Mouse (Mus musculus) mature B cell (primary cell): ENCODE results near the gene Ifi27l2b.
"Not testable (repeated sequence)": the region's sequence is repeated elsewhere in the genome, so short reads cannot be mapped to it uniquely, and the experiment has no call there.

ENCODE experiments used
- in situ Hi-C: fragments of 300-500 bp; cut with MboI; formaldehyde crosslinking; loops from 2 replicates; pipeline ENCODE4 v1.14.3; 2019

Gene Ifi27l2b

GRCm38 (mm10) chr12:103457140-103457539 is at the start of gene Ifi27l2b:
TSS of gene Ifi27l2b (minus strand) at chr12:103457223.
- in situ Hi-C loops, result no loop called here

GRCm38 (mm10) chr12:103504402-103504801 is 47.4 kb upstream of the Ifi27l2b start:
- in situ Hi-C loops, result no loop called here

DNA sequence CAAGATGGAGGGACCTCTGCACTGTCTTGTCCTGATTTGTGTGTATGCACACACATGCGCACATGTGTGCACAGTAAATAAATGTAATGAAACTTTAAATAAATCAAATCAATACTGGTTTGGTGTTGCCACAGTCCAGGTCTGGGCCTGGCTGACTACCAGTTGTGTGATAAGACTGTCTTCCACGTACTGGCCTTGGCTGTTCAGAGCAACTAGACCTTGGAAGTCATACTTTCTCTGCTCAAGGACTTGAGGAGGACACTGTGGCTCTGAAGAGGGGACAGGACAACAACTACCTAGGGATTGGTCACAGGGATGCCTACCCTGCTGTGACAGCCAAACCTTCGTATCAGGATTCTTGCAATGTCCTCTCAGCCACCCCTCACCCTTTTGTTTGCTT is 46.3 kb upstream of the Ifi27l2b start:
- in situ Hi-C loops, result no loop called here

DNA sequence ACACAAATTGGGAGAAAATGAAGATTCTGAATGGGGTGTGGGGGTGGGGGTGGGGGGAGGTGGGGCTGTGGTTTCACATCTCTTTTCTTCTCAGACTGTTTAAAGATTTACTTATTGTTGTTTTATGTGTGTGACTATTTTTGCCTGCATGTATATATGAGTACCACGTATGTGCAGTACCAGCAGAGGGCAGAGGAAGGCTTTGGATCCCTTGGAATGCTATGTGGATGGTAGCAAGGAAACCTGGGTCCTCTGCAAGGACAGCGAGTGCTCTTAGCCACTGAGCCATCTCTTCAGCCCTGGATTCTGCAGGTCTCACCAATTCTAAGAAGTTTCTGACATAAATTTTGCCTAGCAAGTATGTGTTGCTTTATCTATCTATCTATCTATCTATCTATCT is 42.2 kb upstream of the Ifi27l2b start:
- in situ Hi-C loops, result loop anchor here (5.0 to 25.0 kb wide), 2 partner anchors 72 to 362 kb away; partner anchors contain the start of gene Ddx24

GRCm38 (mm10) chr12:103498768-103499167 is 41.7 kb upstream of the Ifi27l2b start:
- in situ Hi-C loops, result loop anchor here (5.0 to 25.0 kb wide), 2 partner anchors 71 to 361 kb away; partner anchors contain the start of gene Ddx24

DNA sequence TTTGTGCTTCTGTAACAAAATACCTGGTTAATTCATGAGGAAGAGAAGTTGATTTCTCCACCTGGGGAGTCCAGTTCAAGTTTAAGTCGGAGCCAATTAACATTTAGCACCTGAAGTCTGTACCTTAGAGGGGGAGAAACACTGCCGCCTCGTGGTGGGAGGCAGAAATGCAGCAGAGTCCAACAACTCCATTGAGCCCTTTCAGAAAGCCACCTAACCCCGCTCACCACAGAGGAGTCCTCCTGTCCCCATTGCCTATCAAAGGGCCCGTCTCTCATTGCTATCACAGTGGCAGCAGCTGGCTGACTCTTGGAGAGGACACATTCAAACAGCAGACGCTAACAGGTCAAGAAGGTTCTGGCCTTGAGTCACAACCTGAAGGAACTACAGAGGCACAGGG is 37.5 kb upstream of the Ifi27l2b start:
- in situ Hi-C loops, result loop anchor here (25.0 kb wide), 1 partner anchor 357 kb away; no protein-coding TSS in a partner anchor

- in situ Hi-C loops, result loop anchor here (25.0 kb wide), 1 partner anchor 355 kb away; no protein-coding TSS in a partner anchor
Measured at GRCm38 (mm10) chr12:103492767-103493166, 35.7 kb upstream of the Ifi27l2b start.

DNA sequence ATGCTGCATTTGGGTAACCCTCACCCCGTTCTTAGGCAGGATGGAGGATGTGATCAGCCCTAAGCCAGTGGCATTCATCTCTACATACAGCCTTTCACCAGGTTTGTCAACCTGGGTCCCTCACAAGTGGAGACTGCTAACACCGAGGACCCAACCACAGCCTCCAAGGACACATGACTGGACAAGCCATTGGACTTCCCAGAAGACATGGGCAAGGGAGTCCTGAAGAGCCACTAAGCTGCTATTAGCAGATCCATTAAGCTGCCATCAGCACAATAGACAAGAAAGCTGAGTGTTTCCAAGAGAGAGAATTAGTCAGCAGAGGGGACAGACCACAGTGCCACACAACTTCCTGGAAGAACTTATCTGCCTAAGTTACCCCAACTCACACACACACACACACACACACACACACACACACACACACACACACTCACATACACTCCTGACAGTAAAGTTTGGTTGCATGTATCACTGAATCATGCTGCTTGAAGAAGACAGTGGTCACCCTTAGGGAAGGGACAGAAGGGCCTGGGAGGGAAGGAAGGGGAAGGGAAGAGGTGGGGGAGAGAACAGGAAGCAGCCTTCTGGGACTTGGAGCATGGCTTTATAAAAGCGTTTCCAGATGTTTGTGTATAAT is 34.2 kb upstream of the Ifi27l2b start:
- in situ Hi-C loops, result loop anchor here (25.0 kb wide), 1 partner anchor 354 kb away; no protein-coding TSS in a partner anchor

DNA sequence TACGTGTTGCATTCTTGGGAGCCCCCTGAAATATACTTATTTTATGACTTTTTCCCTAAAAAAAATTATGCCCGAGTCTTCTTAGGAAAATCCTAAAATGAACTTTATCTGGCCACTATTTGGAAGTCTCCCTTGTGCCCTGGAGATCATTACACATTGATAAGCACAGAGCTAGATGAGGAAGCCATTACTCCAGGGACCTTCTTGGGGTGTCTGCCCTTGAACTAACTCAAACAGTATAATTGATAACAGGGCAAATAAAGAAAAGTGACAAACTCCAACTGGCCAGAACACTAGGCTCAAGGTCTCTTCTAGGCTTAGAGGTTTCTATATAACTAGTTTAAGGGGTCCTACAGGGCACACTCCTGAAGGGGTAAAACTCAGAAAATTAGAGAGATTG is 30.7 kb upstream of the Ifi27l2b start:
- in situ Hi-C loops, result loop anchor here (25.0 kb wide), 1 partner anchor 350 kb away; no protein-coding TSS in a partner anchor

- in situ Hi-C loops, result loop anchor here (25.0 kb wide), 1 partner anchor 350 kb away; no protein-coding TSS in a partner anchor
Measured at GRCm38 (mm10) chr12:103487276-103487675, 30.3 kb upstream of the Ifi27l2b start.

DNA sequence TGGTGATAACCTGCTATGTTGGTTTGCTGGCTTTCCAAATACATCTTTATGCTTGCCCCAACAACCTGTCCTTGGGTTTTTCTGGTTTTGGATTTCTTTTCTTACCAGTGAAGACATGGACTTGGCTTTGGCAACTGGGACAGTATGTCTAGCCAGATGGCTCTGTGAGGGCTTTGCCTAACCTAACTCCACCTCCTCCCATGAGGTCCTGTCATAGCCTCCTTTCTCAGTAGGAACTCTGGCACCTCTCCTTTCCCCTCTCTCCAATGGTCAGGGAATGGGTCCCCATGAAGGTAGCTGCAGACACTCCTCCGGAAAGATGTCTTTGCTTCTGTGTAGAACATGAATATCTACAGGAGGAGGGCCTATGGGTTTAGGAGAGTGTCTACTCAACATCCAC is 29.7 kb upstream of the Ifi27l2b start:
- in situ Hi-C loops, result loop anchor here (25.0 kb wide), 1 partner anchor 349 kb away; no protein-coding TSS in a partner anchor

DNA sequence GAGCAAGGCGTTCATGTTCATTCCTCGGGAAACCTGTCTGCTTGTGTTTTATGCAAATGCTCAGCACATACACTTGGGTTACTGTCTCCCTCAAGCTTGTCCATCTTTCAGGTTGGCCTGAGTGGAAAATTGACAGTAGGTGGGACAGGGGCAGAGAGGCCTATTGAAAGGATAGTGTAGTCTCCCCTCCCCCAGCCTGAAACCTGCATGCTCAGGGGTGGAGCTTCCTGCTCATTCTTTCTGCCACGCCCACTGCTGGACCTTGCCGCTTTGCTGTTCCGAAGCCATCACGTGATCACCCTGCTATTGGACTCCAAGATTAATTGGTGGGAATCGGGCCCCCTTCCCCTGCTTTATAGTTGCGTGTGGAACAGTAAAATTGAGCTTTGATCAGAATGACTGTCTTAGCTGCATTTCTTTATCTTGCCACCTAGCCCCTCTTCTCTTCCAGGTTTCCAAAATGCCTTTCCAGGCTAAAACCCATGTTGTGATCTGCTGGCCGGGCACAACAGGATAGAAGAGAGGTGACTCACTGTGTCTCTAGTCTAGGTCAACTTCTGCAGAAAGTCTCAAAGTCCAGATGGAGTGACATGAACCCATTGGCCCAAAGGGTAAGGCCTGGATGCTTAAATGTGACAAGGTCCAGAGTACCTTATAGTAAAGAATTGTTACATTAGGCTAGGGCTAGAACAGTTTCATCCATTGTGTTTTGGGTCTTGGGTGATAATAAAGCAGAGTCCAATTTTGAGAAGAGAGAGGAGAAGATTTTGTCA is 27.4 kb upstream of the Ifi27l2b start:
- in situ Hi-C loops, result loop anchor here (25.0 kb wide), 1 partner anchor 347 kb away; no protein-coding TSS in a partner anchor

DNA sequence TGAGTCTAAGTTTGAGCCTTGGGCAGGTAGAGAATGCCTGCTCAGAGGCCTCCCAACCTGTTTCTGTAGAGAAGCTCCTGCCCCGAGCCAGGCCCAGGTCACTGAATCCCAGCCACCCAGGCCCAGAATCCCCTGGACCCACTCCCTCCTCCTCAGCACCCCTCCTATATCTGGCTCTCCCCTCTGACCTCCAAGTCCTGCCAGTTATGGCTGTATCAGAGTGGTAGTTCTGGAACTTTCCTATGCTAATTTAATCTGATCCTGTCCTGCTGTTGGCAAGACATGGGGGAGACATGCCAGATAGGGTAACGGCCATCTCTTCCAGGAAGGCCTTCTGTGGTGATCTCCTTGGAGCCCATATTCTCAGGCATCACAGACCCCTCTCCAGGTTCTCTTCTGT is 25.8 kb upstream of the Ifi27l2b start:
- in situ Hi-C loops, result loop anchor here (25.0 kb wide), 1 partner anchor 345 kb away; no protein-coding TSS in a partner anchor

- in situ Hi-C loops, result loop anchor here (25.0 kb wide), 1 partner anchor 344 kb away; no protein-coding TSS in a partner anchor
Measured at GRCm38 (mm10) chr12:103481671-103482070, 24.6 kb upstream of the Ifi27l2b start.

DNA sequence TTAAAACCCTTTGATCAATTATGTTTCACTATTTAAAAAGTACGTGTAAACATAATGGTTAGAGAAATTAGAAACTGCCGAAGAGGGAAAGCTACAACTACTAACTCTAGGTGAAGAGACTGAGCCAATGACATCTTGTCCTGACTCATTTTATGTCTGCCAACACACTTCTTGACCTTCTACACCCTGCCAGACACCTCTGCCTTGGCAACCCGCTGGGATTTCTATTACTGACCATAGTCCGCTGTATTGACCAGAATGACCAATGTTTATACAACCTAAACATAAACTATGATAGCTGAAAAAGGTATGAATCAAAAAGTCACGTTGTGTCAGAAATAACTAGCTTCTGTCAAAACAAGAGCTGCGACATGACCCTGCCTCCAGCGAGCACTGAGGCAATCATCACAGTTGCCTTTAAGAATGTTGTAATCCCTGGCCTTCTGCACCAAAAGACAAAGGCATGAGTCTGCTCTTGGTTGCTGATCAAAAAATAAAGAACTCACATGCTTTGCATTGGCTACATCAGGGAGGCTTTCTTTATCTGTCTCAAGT is 20.5 kb upstream of the Ifi27l2b start:
- in situ Hi-C loops, result loop anchor here (25.0 kb wide), 1 partner anchor 340 kb away; no protein-coding TSS in a partner anchor

DNA sequence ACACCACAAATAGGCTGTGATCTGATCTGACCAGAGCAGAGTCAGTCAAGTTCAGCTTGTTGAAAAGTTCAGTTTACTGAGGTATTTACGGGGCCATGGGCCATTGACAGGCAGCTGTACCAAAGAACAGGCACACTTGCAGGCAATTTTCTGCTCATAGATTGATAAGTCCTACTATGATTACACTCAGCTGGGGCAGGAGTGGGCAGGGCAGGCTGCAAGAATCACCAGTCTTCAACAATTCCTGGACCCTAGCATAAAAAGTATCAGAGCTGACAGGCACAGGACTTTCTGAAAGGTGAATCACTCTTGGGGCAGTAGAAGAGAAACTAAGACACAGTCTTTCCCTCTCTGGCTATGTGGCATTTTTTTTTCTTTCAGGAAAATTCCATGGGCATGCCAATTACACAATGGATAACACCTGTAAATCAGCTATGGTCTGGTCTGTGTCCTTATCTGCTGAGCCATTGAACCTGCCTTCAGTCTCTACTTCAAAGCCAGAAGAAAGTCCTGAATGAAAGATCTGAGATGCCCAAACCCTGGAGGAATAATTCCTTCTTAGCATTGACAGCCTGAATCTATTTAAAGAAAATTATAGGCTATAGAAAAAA is 19.9 kb upstream of the Ifi27l2b start:
- in situ Hi-C loops, result loop anchor here (25.0 kb wide), 1 partner anchor 340 kb away; no protein-coding TSS in a partner anchor

- in situ Hi-C loops, result no loop called here
Measured at GRCm38 (mm10) chr12:103474481-103474880, 17.5 kb upstream of the Ifi27l2b start.

DNA sequence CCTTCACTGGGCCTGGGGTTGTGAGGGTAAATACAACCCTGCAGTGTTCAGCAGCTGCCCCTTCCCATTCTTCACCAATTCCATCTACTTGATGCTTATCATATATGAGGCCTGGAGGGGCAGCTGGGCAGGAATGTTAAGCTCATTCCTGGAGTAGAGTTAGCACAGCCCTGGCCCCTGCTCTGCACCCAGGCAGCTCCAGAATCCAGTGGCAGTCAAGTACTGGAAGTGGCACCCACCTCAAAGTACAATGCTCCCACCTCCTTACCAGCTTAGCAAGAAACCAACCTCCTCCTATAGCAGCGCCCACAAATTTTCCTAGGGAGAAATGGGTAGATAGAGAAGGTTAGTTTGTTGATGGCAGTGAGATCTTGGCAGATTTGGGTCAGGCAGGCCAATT is 296 bp downstream of the Ifi27l2b start:
- in situ Hi-C loops, result not testable (repeated sequence)

- in situ Hi-C loops, result no loop called here
Measured at GRCm38 (mm10) chr12:103453361-103453760, 3.7 kb downstream of the Ifi27l2b start.

- in situ Hi-C loops, result no loop called here
Measured at GRCm38 (mm10) chr12:103445060-103445459, 12.0 kb downstream of the Ifi27l2b start.

DNA sequence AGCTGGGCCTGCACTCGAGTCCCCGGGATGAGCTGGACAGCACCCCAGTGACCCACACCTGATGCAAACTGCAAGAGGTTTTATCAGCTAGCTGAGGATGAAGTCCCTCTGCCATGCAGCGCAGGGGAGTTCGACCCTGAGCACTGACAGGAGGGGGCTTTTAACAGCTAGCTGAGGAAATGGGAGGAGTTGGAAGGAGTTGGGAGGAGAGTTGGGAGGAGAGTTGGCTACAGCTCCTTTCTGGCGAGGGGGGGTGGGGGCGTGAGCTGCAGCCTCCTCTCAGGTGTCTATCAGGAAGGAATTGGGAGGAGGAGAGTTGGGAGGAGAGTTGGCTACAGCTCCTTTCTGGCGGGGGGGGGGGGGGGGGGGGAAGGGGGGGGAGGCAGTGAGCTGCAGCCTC is 12.8 kb downstream of the Ifi27l2b start:
- in situ Hi-C loops, result not testable (repeated sequence)

DNA sequence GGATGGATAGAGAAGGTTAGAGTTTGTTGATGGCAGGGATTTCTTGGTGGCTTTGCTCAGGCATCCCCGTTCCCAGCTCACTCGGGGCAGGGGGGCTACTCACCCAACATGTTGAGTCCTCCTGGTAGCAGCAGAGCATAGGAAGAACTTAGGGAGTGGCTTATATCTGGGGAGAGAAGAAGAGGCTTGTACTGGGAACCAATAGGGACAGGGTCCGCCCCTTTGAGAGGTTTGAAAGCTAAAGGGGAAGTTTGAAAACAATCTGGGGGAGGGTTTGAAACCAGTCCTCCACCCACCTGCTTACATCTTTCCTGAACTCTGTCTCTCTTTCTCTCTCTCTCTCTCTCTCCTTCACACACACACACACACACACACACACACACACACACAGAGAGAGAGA is 13.5 kb downstream of the Ifi27l2b start, which contains the start of gene Ifi27l2a:
Gene Ifi27l2a, minus strand, starts transcription at position 157 of the 400 bp plus-strand sequence.
- in situ Hi-C loops, result no loop called here
